Mouse (Mus musculus) embryonic facial prominence, embryonic 13.5 days (tissue): ENCODE results near the gene Nrg4. TPM values are rescaled to one million over a fixed set of nuclear protein-coding genes. Genes with fewer than 3 reads are reported as not detected.
A peak's percentile ranks its signal among the peaks of the same experiment; 100 is the strongest.

ENCODE experiments used
- ATAC-seq: fragments of 200-750 bp; cut with Nextera tagmentation; 2 replicates; pipeline ENCODE4 v1.8.0; 2017; ENCODE audit warnings: low read depth; ENCODE audit not compliant: insufficient number of reproducible peaks, insufficient read depth, low FRiP score, low TSS enrichment
- H3K27ac ChIP-seq: fragments of 300-500 bp; sonication (generic); 2 replicates; pipeline ENCODE4 v1.5.1; 2015; ENCODE audit warnings: moderate library complexity, mild to moderate bottlenecking, inconsistent platforms
- H3K27me3 ChIP-seq: fragments of 300-500 bp; sonication (generic); 2 replicates; pipeline ENCODE4 v1.6.1; 2015; ENCODE audit warnings: mild to moderate bottlenecking, inconsistent platforms
- H3K36me3 ChIP-seq: fragments of 300-500 bp; sonication (generic); 2 replicates; pipeline ENCODE4 v1.6.1; 2015; ENCODE audit warnings: mild to moderate bottlenecking, inconsistent platforms
- H3K4me1 ChIP-seq: fragments of 300-500 bp; sonication (generic); 2 replicates; pipeline ENCODE4 v1.6.1; 2015; ENCODE audit warnings: inconsistent platforms
- H3K4me2 ChIP-seq: fragments of 300-500 bp; sonication (generic); 2 replicates; pipeline ENCODE4 v1.6.1; 2015; ENCODE audit warnings: moderate library complexity, mild to moderate bottlenecking, inconsistent platforms
- H3K4me3 ChIP-seq: fragments of 300-500 bp; sonication (generic); 2 replicates; pipeline ENCODE4 v1.5.1; 2015; ENCODE audit warnings: mild to moderate bottlenecking, inconsistent platforms
- H3K9ac ChIP-seq: fragments of 300-500 bp; sonication (generic); 2 replicates; pipeline ENCODE4 v1.6.1; 2015; ENCODE audit warnings: mild to moderate bottlenecking, inconsistent platforms
- H3K9me3 ChIP-seq: fragments of 300-500 bp; sonication (generic); 2 replicates; pipeline ENCODE4 v1.6.1; 2016; ENCODE audit warnings: inconsistent platforms
- WGBS: fragments of 180-500 bp; shearing (Covaris S2); methylation state at CpG from one replicate; pipeline ENCODE4 v1.1.7; 2015; ENCODE audit warnings: mixed read lengths; 5-methylcytosine and 5-hydroxymethylcytosine counted together
- polyA plus RNA-seq: library from polyadenylated mRNA; unstranded; fragments of >200 nt; fragmentation: Nextera tagmentation; extraction: Ambion mirVana; gene quantifications from 2 replicates; pipeline ENCODE4 v1.2.1, GENCODE M21; 2015

The Nrg4 gene
- polyA plus RNA-seq: 1.5 and 2.6 TPM in 2 replicates

- Histone ChIP-seq H3K27ac (no peak within 1 kb of the TSS), H3K27me3 (peaks cover 70% of the 10 kb centered on the region), H3K4me2 (peak within 1 kb of the TSS; percentile 85), H3K9me3 (no peaks in the 10 kb centered on the region), H3K4me1 (peaks cover 27% of the 10 kb centered on the region), H3K4me3 (peak within 1 kb of the TSS; percentile 75), H3K36me3 (no peaks in the 10 kb centered on the region), H3K9ac (peak within 1 kb of the TSS; percentile 81)
- whole genome bisulfite sequencing: under 1% methylated on average over 73 of the region's 82 CpGs
- peak; percentile 77 for ATAC-seq
Observed at GRCm38 (mm10) chr9:55326515-55327233, at the start of gene Nrg4, which contains the start of gene Tmem266. Nrg4 (minus strand) TSS chr9:55326844. Tmem266 (plus strand) TSS chr9:55326913.

DNA sequence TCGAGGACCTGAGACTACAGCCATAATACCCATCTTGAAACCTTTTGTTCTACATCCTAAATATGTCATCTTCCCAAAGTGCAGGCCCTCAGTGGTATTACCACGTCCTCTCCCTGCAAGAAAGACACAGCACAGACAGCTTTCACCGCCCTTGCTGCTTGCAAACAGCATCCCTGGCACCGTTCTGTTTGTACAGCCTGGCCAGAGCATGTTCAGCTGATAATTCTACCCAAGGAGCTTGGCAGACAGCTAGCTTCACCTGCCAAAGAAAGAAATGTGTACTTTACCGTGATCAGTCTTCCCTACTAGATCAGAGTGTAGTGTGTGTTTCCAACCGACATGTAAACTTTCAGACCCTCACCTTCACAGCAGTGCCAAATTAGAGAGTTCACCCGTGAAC lies 45.3 kb upstream of the Nrg4 start:
- Histone ChIP-seq H3K4me3 (no peak overlapping the region), H3K27ac (no peak overlapping the region), H3K4me2 (no peak overlapping the region), H3K9me3 (no peaks in the 10 kb centered on the region), H3K9ac (no peak overlapping the region), H3K36me3 (no peaks in the 10 kb centered on the region), H3K27me3 (no peaks in the 10 kb centered on the region), H3K4me1 (no peaks in the 10 kb centered on the region)
- no peak for ATAC-seq
- WGBS: 80% methylated on average over 7 of the region's 7 CpGs

DNA sequence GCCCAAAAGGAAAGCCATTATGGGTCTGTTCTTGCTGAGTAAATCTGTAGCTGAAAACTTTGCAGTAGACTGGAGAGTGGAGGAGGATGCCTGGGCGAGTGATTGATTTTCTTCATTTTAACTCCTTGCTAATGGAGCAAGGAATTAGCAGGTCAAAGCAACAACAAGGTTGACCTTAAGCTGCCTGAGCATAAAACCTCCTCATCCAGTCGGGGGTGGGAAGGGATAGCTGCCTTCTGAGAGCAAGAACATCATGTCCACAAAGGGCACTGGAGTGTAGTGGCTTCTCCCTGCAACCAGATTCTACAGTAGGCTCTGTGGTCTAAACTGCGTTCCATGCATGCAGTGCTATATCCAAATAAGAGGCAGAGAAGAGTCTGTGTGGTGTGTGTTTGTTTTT lies 41.4 kb upstream of the Nrg4 start:
- Histone ChIP-seq H3K27me3 (no peaks in the 10 kb centered on the region), H3K9me3 (no peaks in the 10 kb centered on the region), H3K4me2 (no peak overlapping the region), H3K4me1 (no peaks in the 10 kb centered on the region), H3K4me3 (no peak overlapping the region), H3K36me3 (no peaks in the 10 kb centered on the region), H3K27ac (no peak overlapping the region), H3K9ac (no peak overlapping the region)
- WGBS: 59% methylated on average over 3 of the region's 3 CpGs
- ATAC-seq: no peak

- Histone ChIP-seq H3K27me3 (no peaks in the 10 kb centered on the region), H3K4me2 (no peak overlapping the region), H3K27ac (no peak overlapping the region), H3K4me3 (no peak overlapping the region), H3K4me1 (no peaks in the 10 kb centered on the region), H3K9ac (no peak overlapping the region), H3K9me3 (no peaks in the 10 kb centered on the region), H3K36me3 (no peaks in the 10 kb centered on the region)
- no peak for ATAC-seq
Observed at GRCm38 (mm10) chr9:55363707-55364106, 37.1 kb upstream of the Nrg4 start.

- Histone ChIP-seq H3K4me1 (no peaks in the 10 kb centered on the region), H3K36me3 (no peaks in the 10 kb centered on the region), H3K4me3 (no peak overlapping the region), H3K27ac (no peak overlapping the region), H3K9me3 (no peaks in the 10 kb centered on the region), H3K27me3 (no peaks in the 10 kb centered on the region), H3K9ac (no peak overlapping the region), H3K4me2 (no peak overlapping the region)
- 77% methylated on average over 5 of the region's 5 CpGs for WGBS
- no peak for ATAC-seq
Observed at GRCm38 (mm10) chr9:55361969-55362368, 35.3 kb upstream of the Nrg4 start.

DNA sequence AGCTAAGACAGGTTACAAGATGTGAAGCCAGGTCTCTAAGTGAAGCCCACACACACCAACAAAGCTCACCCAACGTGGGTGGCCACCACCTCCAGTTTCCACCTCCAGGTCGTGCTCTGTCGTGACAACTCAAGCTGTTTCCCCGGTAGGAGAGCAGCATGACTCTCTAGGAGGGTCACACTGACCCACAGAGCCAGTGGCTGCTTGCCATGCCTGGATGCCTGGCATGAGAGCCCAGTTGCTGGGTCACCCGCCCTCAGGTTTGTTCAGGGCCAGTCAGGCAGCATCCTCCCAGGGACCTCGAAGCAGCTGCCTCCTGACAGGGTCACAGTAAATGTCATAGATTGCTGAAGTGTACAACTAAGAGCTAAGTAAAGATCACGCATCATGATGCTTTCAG lies 34.2 kb upstream of the Nrg4 start:
- Histone ChIP-seq H3K9me3 (no peaks in the 10 kb centered on the region), H3K4me1 (no peaks in the 10 kb centered on the region), H3K9ac (no peak overlapping the region), H3K4me2 (no peak overlapping the region), H3K27me3 (no peaks in the 10 kb centered on the region), H3K27ac (no peak overlapping the region), H3K4me3 (no peak overlapping the region), H3K36me3 (no peaks in the 10 kb centered on the region)
- ATAC-seq: no peak
- WGBS: 59% methylated on average over 7 of the region's 7 CpGs

DNA sequence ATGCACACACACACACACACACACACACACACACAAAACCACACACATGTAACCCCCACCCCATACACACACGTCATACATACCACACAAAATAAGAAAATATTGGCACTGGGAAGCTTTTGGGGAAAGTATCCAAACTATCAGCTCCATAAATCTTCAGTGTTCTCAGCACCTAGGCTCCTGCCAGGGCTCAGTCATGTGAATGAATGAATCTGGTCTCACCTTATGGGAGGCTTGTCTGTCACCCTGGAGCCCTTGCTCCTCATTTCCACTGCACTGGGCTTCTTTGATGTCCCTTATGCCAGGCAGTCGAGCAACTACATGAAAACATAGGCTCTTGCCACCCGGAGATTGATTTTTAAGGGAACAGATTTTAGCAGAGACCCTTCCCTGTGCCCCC lies 33.7 kb upstream of the Nrg4 start:
- no peaks in the 10 kb centered on the region for H3K36me3 ChIP-seq
- H3K4me1 ChIP-seq: no peaks in the 10 kb centered on the region
- 80% methylated on average over 3 of the region's 3 CpGs for WGBS
- no peak for ATAC-seq
- no peak overlapping the region for H3K4me2 ChIP-seq
- H3K9me3 ChIP-seq: no peaks in the 10 kb centered on the region
- H3K4me3 ChIP-seq: no peak overlapping the region
- no peak overlapping the region for H3K27ac ChIP-seq
- no peaks in the 10 kb centered on the region for H3K27me3 ChIP-seq
- H3K9ac ChIP-seq: no peak overlapping the region

GRCm38 (mm10) chr9:55357164-55357563 lies 30.5 kb upstream of the Nrg4 start:
- Histone ChIP-seq H3K27me3 (no peaks in the 10 kb centered on the region), H3K4me1 (no peaks in the 10 kb centered on the region), H3K4me3 (no peak overlapping the region), H3K9ac (no peak overlapping the region), H3K4me2 (no peak overlapping the region), H3K27ac (no peak overlapping the region), H3K36me3 (no peaks in the 10 kb centered on the region), H3K9me3 (no peaks in the 10 kb centered on the region)
- ATAC-seq: no peak
- 73% methylated on average over 1 of the region's 1 CpGs for WGBS

- H3K4me3 ChIP-seq: no peak overlapping the region
- H3K27me3 ChIP-seq: no peaks in the 10 kb centered on the region
- no peak overlapping the region for H3K4me2 ChIP-seq
- no peak overlapping the region for H3K9ac ChIP-seq
- H3K4me1 ChIP-seq: no peaks in the 10 kb centered on the region
- no peak overlapping the region for H3K27ac ChIP-seq
- no peak for ATAC-seq
- H3K9me3 ChIP-seq: no peaks in the 10 kb centered on the region
- no peaks in the 10 kb centered on the region for H3K36me3 ChIP-seq
- WGBS: 60% methylated on average over 8 of the region's 8 CpGs
Observed at GRCm38 (mm10) chr9:55355270-55355834, 28.7 kb upstream of the Nrg4 start.

- Histone ChIP-seq H3K27ac (no peak overlapping the region), H3K9ac (no peak overlapping the region), H3K4me1 (no peaks in the 10 kb centered on the region), H3K36me3 (no peaks in the 10 kb centered on the region), H3K9me3 (no peaks in the 10 kb centered on the region), H3K4me3 (no peak overlapping the region), H3K4me2 (no peak overlapping the region), H3K27me3 (no peaks in the 10 kb centered on the region)
- ATAC-seq: no peak
- 79% methylated on average over 3 of the region's 3 CpGs for WGBS
Observed at GRCm38 (mm10) chr9:55354686-55355085, 28.0 kb upstream of the Nrg4 start.

GRCm38 (mm10) chr9:55348664-55349063 lies 22.0 kb upstream of the Nrg4 start:
- Histone ChIP-seq H3K27ac (no peak overlapping the region), H3K36me3 (no peaks in the 10 kb centered on the region), H3K4me3 (no peak overlapping the region), H3K9ac (no peak overlapping the region), H3K4me2 (no peak overlapping the region), H3K4me1 (no peaks in the 10 kb centered on the region), H3K9me3 (no peaks in the 10 kb centered on the region), H3K27me3 (no peaks in the 10 kb centered on the region)
- WGBS: 86% methylated on average over 3 of the region's 3 CpGs
- ATAC-seq: no peak

DNA sequence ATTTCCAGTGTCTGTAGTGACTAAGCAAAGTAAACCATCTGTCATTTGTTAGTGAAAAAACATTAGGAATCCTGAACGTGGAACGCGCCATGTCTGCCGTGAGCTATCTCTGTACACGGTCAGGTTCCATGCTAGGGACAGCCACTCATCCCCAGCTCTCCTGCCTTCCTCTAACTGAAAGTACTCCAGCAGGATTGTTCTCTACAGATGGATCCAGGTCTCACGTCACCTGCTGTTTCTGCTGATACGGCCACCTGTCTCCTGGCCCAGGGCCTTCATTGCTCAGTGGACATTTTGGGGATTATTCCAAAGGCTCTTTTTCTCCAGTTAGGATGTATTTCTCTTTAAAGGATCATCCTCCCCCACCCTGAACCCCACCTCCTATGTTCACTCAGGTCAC lies 18.7 kb upstream of the Nrg4 start:
- H3K4me1 ChIP-seq: no peaks in the 10 kb centered on the region
- no peak overlapping the region for H3K27ac ChIP-seq
- no peak overlapping the region for H3K4me3 ChIP-seq
- H3K36me3 ChIP-seq: no peaks in the 10 kb centered on the region
- H3K9me3 ChIP-seq: no peaks in the 10 kb centered on the region
- 89% methylated on average over 7 of the region's 7 CpGs for WGBS
- H3K4me2 ChIP-seq: no peak overlapping the region
- H3K9ac ChIP-seq: no peak overlapping the region
- H3K27me3 ChIP-seq: no peaks in the 10 kb centered on the region
- ATAC-seq: no peak
